Mouse (Mus musculus) megakaryocyte, embryonic 14.5 days (primary cell): ENCODE measurements around the gene Gas2l2. TPM values are rescaled to one million over a fixed set of nuclear protein-coding genes. Genes with fewer than 3 reads are reported as not detected.

ENCODE experiments used
- H3K27me3 ChIP-seq: replicated peaks from 2 replicates; pipeline ENCODE3; 2012; ENCODE audit warnings: inconsistent platforms
- H3K36me3 ChIP-seq: replicated peaks from 2 replicates; pipeline ENCODE3; 2012; ENCODE audit warnings: low read length, inconsistent platforms, mixed read lengths
- H3K4me1 ChIP-seq: 2 replicates; pipeline ENCODE4 v1.6.1; 2012; ENCODE audit warnings: inconsistent platforms
- H3K4me3 ChIP-seq: replicated peaks from 2 replicates; pipeline ENCODE3; 2012; ENCODE audit warnings: moderate library complexity, mild to moderate bottlenecking, inconsistent platforms
- H3K9me3 ChIP-seq: 2 replicates; pipeline ENCODE4 v1.6.1; 2012; ENCODE audit warnings: inconsistent platforms
- FLI1 ChIP-seq: IDR thresholded peaks from 2 replicates; pipeline ENCODE4 v1.6.1; 2012; ENCODE audit warnings: low read length, inconsistent platforms, mixed read lengths
- GATA1 ChIP-seq: IDR thresholded peaks from 3 replicates; pipeline ENCODE4 v1.6.1; 2012; ENCODE audit warnings: mixed read lengths, low read length, inconsistent platforms, borderline replicate concordance
- polyA plus RNA-seq: library from polyadenylated mRNA; stranded (reverse); fragments of >175 nt; gene quantifications from 2 replicates; pipeline ENCODE4 v1.2.3, GENCODE M21; 2012; ENCODE audit warnings: low replicate concordance; ENCODE audit not compliant: insufficient read depth

Gene Gas2l2
- polyA plus RNA-seq, 1 experiment: not detected

GRCm38 (mm10) chr11:83403787-83404186 is 25.5 kb downstream of the Gas2l2 start:
- Histone ChIP-seq H3K9me3 (no peaks in the 10 kb centered on the region), H3K4me3 (no peak overlapping the region), H3K4me1 (peaks cover 22% of the 10 kb centered on the region), H3K27me3 (peaks cover 23% of the 10 kb centered on the region), H3K36me3 (peaks cover 65% of the 10 kb centered on the region)
- TF ChIP-seq GATA1 (no peak), FLI1 (no peak)

GRCm38 (mm10) chr11:83398724-83399123 is 30.5 kb downstream of the Gas2l2 start:
- peaks cover 23% of the 10 kb centered on the region for H3K4me1 ChIP-seq
- no peaks in the 10 kb centered on the region for H3K27me3 ChIP-seq
- peaks cover 93% of the 10 kb centered on the region for H3K36me3 ChIP-seq
- TF ChIP-seq FLI1 (no peak), GATA1 (no peak)
- no peak overlapping the region for H3K4me3 ChIP-seq
- H3K9me3 ChIP-seq: no peaks in the 10 kb centered on the region

GRCm38 (mm10) chr11:83397626-83398025 is 31.6 kb downstream of the Gas2l2 start:
- peaks cover 93% of the 10 kb centered on the region for H3K36me3 ChIP-seq
- TF ChIP-seq GATA1: no peak
- TF ChIP-seq FLI1: no peak
- H3K27me3 ChIP-seq: no peaks in the 10 kb centered on the region
- H3K9me3 ChIP-seq: no peaks in the 10 kb centered on the region
- H3K4me3 ChIP-seq: no peak overlapping the region
- H3K4me1 ChIP-seq: peaks cover 18% of the 10 kb centered on the region

GRCm38 (mm10) chr11:83394802-83395439 is 34.3 kb downstream of the Gas2l2 start:
- Histone ChIP-seq H3K9me3 (no peaks in the 10 kb centered on the region), H3K4me3 (no peak overlapping the region), H3K4me1 (peaks cover 20% of the 10 kb centered on the region), H3K36me3 (peaks cover 95% of the 10 kb centered on the region), H3K27me3 (no peaks in the 10 kb centered on the region)
- TF ChIP-seq FLI1 (no peak), GATA1 (no peak)

- Histone ChIP-seq H3K27me3 (no peaks in the 10 kb centered on the region), H3K36me3 (peaks cover 94% of the 10 kb centered on the region), H3K4me3 (no peak overlapping the region), H3K9me3 (no peaks in the 10 kb centered on the region), H3K4me1 (peaks cover 20% of the 10 kb centered on the region)
- TF ChIP-seq GATA1: no peak
- no peak for TF ChIP-seq FLI1
Measured at GRCm38 (mm10) chr11:83393062-83393461, 36.2 kb downstream of the Gas2l2 start.

- TF ChIP-seq GATA1 (no peak), FLI1 (no peak)
- Histone ChIP-seq H3K9me3 (no peaks in the 10 kb centered on the region), H3K4me3 (no peak overlapping the region)
Measured at GRCm38 (mm10) chr11:83383532-83383887, 45.7 kb downstream of the Gas2l2 start.

GRCm38 (mm10) chr11:83382876-83383531 is 46.3 kb downstream of the Gas2l2 start:
- TF ChIP-seq FLI1 (no peak), GATA1 (no peak)
- H3K27me3 ChIP-seq: no peaks in the 10 kb centered on the region
- H3K36me3 ChIP-seq: peaks cover 86% of the 10 kb centered on the region
- no peak overlapping the region for H3K4me3 ChIP-seq
- H3K4me1 ChIP-seq: no peaks in the 10 kb centered on the region
- no peaks in the 10 kb centered on the region for H3K9me3 ChIP-seq

More at GRCm38 (mm10) chr11:83383532-83383887, 45.7 kb downstream of the Gas2l2 start:
- H3K4me1 ChIP-seq: no peaks in the 10 kb centered on the region
- no peaks in the 10 kb centered on the region for H3K27me3 ChIP-seq
- H3K36me3 ChIP-seq: peaks cover 86% of the 10 kb centered on the region

- TF ChIP-seq FLI1 (no peak), GATA1 (no peak)
- Histone ChIP-seq H3K27me3 (no peaks in the 10 kb centered on the region), H3K4me3 (no peak overlapping the region), H3K36me3 (peaks cover 88% of the 10 kb centered on the region), H3K4me1 (no peaks in the 10 kb centered on the region), H3K9me3 (no peaks in the 10 kb centered on the region)
Measured at GRCm38 (mm10) chr11:83379745-83380341, 49.4 kb downstream of the Gas2l2 start.

Other genes starting within 250 kb of the Gas2l2 start
- 0.07 TPM in 1 of 2 replicates, not detected in the other for gene Slfn3, start 238.1 kb downstream of the Gas2l2 start, polyA plus RNA-seq
- 1.4 TPM in 1 of 2 replicates, not detected in the other for gene Slfn14, start 142.7 kb downstream of the Gas2l2 start, polyA plus RNA-seq
- gene Ap2b1, start 130.4 kb downstream of the Gas2l2 start, polyA plus RNA-seq: 3.7 and 13.6 TPM in 2 replicates
- gene Pex12, start 126.9 kb downstream of the Gas2l2 start, polyA plus RNA-seq: 2.2 and 9.8 TPM in 2 replicates
- gene Rasl10b, start 20.3 kb downstream of the Gas2l2 start, polyA plus RNA-seq: 0.17 and 1.7 TPM in 2 replicates
- gene 1700020L24Rik, start 8.2 kb upstream of the Gas2l2 start, polyA plus RNA-seq: 2.3 TPM in 1 of 2 replicates, not detected in the other
- 1.3 TPM in 1 of 2 replicates, not detected in the other for gene Mmp28, start 33.6 kb upstream of the Gas2l2 start, polyA plus RNA-seq
- 8.7 and 97.3 TPM in 2 replicates for gene Taf15, start 43.6 kb upstream of the Gas2l2 start, polyA plus RNA-seq
- gene Heatr9, start 92.7 kb upstream of the Gas2l2 start, polyA plus RNA-seq: not detected in 2 replicates
- 10.7 TPM in 1 of 2 replicates, not detected in the other for gene Ccl5, start 101.1 kb upstream of the Gas2l2 start, polyA plus RNA-seq
- gene Ccl9, start 149.2 kb upstream of the Gas2l2 start, polyA plus RNA-seq: 2.4 TPM in 1 of 2 replicates, not detected in the other
- gene Ccl6, start 163.6 kb upstream of the Gas2l2 start, polyA plus RNA-seq: 26.0 TPM in 1 of 2 replicates, not detected in the other
- gene Rpl9-ps1, start 216.2 kb upstream of the Gas2l2 start, polyA plus RNA-seq: not detected in 2 replicates
- gene Ccl3, start 219.9 kb upstream of the Gas2l2 start, polyA plus RNA-seq: 7.9 TPM in 1 of 2 replicates, not detected in the other
- 1.7 TPM in 1 of 2 replicates, not detected in the other for gene Ccl4, start 233.1 kb upstream of the Gas2l2 start, polyA plus RNA-seq